Mouse (Mus musculus) hindbrain, embryonic 13.5 days (tissue): ENCODE measurements at regions not wholly inside any gene's neighbourhood (a gene's known extent, or its start where the extent isn't known, plus 50 kb on each side); places are given as distances from the start of the nearest gene placed in this dataset.

Experiments used
- ATAC-seq: fragments of 200-750 bp; cut with Nextera tagmentation; 2 replicates; pipeline ENCODE4 v1.8.0; 2017; ENCODE audit warnings: moderate TSS enrichment; ENCODE audit not compliant: low FRiP score
- H3K27ac ChIP-seq: fragments of 300-500 bp; sonication (generic); 2 replicates; pipeline ENCODE4 v1.5.1; 2015; ENCODE audit warnings: inconsistent platforms, mild to moderate bottlenecking, moderate library complexity
- H3K27me3 ChIP-seq: fragments of 300-500 bp; sonication (generic); 2 replicates; pipeline ENCODE4 v1.6.1; 2015; ENCODE audit warnings: mild to moderate bottlenecking, inconsistent platforms
- H3K36me3 ChIP-seq: fragments of 300-500 bp; sonication (generic); 2 replicates; pipeline ENCODE4 v1.6.1; 2015; ENCODE audit warnings: mild to moderate bottlenecking, inconsistent platforms
- H3K4me1 ChIP-seq: fragments of 300-500 bp; sonication (generic); replicated peaks from 2 replicates; pipeline ENCODE4 v1.6.1; 2015; ENCODE audit warnings: inconsistent platforms
- H3K4me2 ChIP-seq: fragments of 300-500 bp; sonication (generic); 2 replicates; pipeline ENCODE4 v1.6.1; 2015; ENCODE audit warnings: inconsistent platforms, mild to moderate bottlenecking, moderate library complexity
- H3K4me3 ChIP-seq: fragments of 300-500 bp; sonication (generic); 2 replicates; pipeline ENCODE4 v1.5.1; 2015; ENCODE audit warnings: mild to moderate bottlenecking, inconsistent platforms
- H3K9ac ChIP-seq: fragments of 300-500 bp; sonication (generic); 2 replicates; pipeline ENCODE4 v1.6.1; 2015; ENCODE audit warnings: mild to moderate bottlenecking, inconsistent platforms
- H3K9me3 ChIP-seq: fragments of 300-500 bp; sonication (generic); 2 replicates; pipeline ENCODE4 v1.6.1; 2016; ENCODE audit warnings: inconsistent platforms
- WGBS: fragments of 180-500 bp; shearing (Covaris S2); methylation state at CpG from one replicate; pipeline ENCODE4 v1.1.7; 2015; 5-methylcytosine and 5-hydroxymethylcytosine counted together

GRCm38 (mm10) chr6:122394160-122394559 lies 53.8 kb upstream of the Phc1 start:
- no peak for ATAC-seq
- Histone ChIP-seq H3K27ac (no peak overlapping the region), H3K9ac (no peak overlapping the region), H3K9me3 (no peaks in the 10 kb centered on the region), H3K4me2 (no peak overlapping the region), H3K36me3 (no peaks in the 10 kb centered on the region), H3K4me3 (no peak overlapping the region), H3K27me3 (no peaks in the 10 kb centered on the region), H3K4me1 (no peaks in the 10 kb centered on the region)
- WGBS, result 92% methylated on average over 5 of the region's 5 CpGs

DNA sequence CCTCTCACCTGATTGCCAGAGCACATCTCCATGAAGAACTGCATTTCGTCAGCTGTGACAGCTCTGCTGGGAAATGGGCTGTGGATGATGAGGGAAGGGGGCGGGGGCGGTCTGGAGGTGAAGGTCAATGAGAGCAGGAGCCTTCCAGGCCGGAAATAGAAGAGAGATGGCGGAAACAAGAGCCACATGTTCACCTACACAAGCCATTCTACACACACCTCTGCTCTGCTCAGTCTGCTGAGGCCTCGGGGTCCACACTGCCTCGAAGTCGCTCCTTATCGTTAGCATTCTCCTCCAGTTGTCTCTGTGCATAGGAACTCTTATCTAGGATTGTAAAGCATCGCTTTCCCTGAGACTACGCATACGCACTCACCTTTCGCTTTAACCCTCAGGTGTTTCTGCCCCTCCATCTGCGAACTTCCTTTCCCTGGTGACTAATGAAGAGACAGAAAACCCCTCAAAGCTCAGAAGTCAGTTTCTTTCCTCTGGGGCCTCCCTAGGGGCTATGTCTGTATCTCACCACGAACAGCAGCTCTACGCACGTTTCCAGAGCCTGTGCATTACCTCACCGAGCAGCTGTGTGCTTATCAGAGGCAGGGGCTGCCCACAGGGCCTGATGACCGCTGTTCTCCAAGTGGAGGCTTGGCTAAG lies 53.0 kb upstream of the Phc1 start:
- H3K9me3 ChIP-seq, result no peaks in the 10 kb centered on the region
- H3K27ac ChIP-seq, result no peak overlapping the region
- no peak overlapping the region for H3K9ac ChIP-seq
- no peaks in the 10 kb centered on the region for H3K27me3 ChIP-seq
- H3K36me3 ChIP-seq, result no peaks in the 10 kb centered on the region
- no peaks in the 10 kb centered on the region for H3K4me1 ChIP-seq
- no peak overlapping the region for H3K4me2 ChIP-seq
- 80% methylated on average over 19 of the region's 19 CpGs for WGBS
- no peak; the same call in 1 of the 2 replicates for ATAC-seq
- H3K4me3 ChIP-seq, result no peak overlapping the region

DNA sequence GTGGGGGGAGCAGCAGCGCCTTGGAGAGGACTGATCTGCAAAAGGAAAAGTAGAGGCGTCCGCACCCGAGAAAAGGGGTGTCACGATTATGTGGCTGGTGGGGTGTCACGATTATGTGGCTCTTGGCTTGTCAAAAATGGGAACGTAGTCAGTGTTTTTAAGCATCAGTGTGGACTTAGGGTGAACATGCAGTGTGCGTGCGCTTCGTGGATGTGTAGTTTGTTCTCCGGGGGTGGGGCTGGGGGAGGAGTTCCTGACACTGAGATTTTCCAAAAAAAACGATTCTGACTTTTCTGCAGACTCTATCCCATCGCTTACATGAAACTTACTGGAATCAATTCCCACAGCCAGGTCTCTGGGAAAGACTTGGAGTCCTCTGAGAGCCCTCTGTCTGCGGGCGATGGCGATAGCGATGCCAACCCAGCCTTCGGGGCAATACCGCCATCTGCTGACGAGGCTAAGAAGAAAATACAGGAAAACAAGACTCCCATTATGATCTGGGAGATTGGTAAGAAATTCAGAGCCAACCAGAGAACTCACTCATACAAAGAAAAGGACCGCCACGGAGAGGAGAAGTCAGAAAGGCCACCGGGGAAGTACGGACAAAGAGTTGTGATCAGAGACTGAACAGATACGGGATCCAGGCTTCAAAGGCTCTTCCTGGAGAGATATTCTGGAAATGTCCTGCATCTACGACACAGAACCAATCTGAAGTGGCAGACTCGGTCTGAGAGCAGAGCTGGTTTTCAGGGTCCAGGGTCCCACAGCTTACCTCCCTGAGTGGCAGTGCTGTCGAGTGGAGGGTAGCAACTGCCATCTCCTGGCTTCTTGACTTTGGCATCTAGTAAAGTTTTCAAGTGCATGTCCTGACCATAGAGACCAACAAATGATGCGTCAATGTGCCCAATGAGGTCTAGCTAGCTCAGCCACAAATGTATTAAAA lies 51.6 kb upstream of the Phc1 start:
- WGBS, result 37% methylated on average over 29 of the region's 29 CpGs
- no peak overlapping the region for H3K4me3 ChIP-seq
- 0 out of 2 replicates have a peak overlapping the region, but pooled peaks have one; percentile 21 for H3K9ac ChIP-seq
- H3K4me2 ChIP-seq, result peak overlapping the region; percentile 35
- no peak overlapping the region for H3K27ac ChIP-seq
- H3K36me3 ChIP-seq, result no peaks in the 10 kb centered on the region
- peak; percentile 83 for ATAC-seq
- no peaks in the 10 kb centered on the region for H3K4me1 ChIP-seq
- H3K27me3 ChIP-seq, result no peaks in the 10 kb centered on the region
- no peaks in the 10 kb centered on the region for H3K9me3 ChIP-seq

DNA sequence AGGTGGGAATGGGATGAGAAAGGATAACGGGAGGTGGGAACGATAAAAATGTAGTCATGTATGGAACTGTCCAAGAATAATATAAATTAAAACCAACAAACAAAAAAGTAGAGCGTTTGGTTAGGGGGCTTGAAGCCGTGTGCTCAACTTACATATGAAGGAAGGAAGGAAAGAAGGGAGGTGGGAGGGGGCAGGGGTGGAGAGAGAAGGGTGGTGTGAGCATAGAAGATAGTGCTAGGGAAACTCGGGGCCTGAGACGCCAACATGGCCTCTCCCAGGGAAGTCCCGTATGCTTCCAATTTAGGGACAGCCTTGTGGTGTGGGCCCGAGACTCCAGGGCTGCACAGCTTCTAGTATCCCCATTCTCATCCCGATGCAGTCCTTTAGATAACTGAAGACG lies 50.8 kb upstream of the Phc1 start:
- 85% methylated on average over 10 of the region's 10 CpGs for WGBS
- no peak for ATAC-seq
- H3K4me1 ChIP-seq, result no peaks in the 10 kb centered on the region
- H3K36me3 ChIP-seq, result no peaks in the 10 kb centered on the region
- no peaks in the 10 kb centered on the region for H3K9me3 ChIP-seq
- no peak overlapping the region for H3K9ac ChIP-seq
- H3K4me2 ChIP-seq, result no peak overlapping the region
- H3K27me3 ChIP-seq, result no peaks in the 10 kb centered on the region
- no peak overlapping the region for H3K27ac ChIP-seq
- no peak overlapping the region for H3K4me3 ChIP-seq

GRCm38 (mm10) chr6:122390720-122391119 lies 50.4 kb upstream of the Phc1 start:
- ATAC-seq, result no peak
- Histone ChIP-seq H3K9me3 (no peaks in the 10 kb centered on the region), H3K4me2 (no peak overlapping the region), H3K27ac (no peak overlapping the region), H3K4me1 (no peaks in the 10 kb centered on the region), H3K36me3 (no peaks in the 10 kb centered on the region), H3K9ac (no peak overlapping the region), H3K27me3 (no peaks in the 10 kb centered on the region), H3K4me3 (no peak overlapping the region)
- WGBS, result 87% methylated on average over 13 of the region's 13 CpGs
